Mouse (Mus musculus) ES-Bruce4 (cell line): ENCODE measurements around the gene Best2. TPM values are rescaled to one million over a fixed set of nuclear protein-coding genes. Genes with fewer than 3 reads are reported as not detected.

ENCODE experiments used
- H3K27ac ChIP-seq: 2 replicates; pipeline ENCODE4 v1.5.1; 2012; ENCODE audit warnings: low read length, inconsistent platforms; ENCODE audit not compliant: insufficient read depth
- H3K27me3 ChIP-seq: 2 replicates; pipeline ENCODE4 v1.6.1; 2012; ENCODE audit warnings: mild to moderate bottlenecking, low read length, inconsistent platforms; ENCODE audit not compliant: control insufficient read depth, poor library complexity, insufficient read depth, severe bottlenecking
- H3K36me3 ChIP-seq: 2 replicates; pipeline ENCODE4 v1.6.1; 2012; ENCODE audit warnings: inconsistent platforms, mild to moderate bottlenecking, low read length, moderate library complexity; ENCODE audit not compliant: control insufficient read depth, poor library complexity, insufficient read depth, severe bottlenecking
- H3K4me1 ChIP-seq: one replicate; pipeline ENCODE4 v1.8.1; 2011; ENCODE audit warnings: low read length; ENCODE audit not compliant: control insufficient read depth, insufficient read depth
- H3K4me3 ChIP-seq: 2 replicates; pipeline ENCODE4 v1.5.1; 2011; ENCODE audit warnings: low read depth, mild to moderate bottlenecking, low read length
- H3K9ac ChIP-seq: 2 replicates; pipeline ENCODE4 v1.6.1; 2012; ENCODE audit warnings: low read depth, mild to moderate bottlenecking, inconsistent platforms; ENCODE audit not compliant: poor library complexity, severe bottlenecking
- H3K9me3 ChIP-seq: replicated peaks from 2 replicates; pipeline ENCODE4 v1.6.1; 2012; ENCODE audit warnings: mild to moderate bottlenecking, low read length, inconsistent platforms; ENCODE audit not compliant: control insufficient read depth, poor library complexity, insufficient read depth, severe bottlenecking
- CTCF ChIP-seq: IDR thresholded peaks from one replicate; pipeline ENCODE4 v1.8.1; 2011; ENCODE audit warnings: low read depth, low read length
- EP300 ChIP-seq: IDR thresholded peaks from 2 replicates; pipeline ENCODE4 v1.6.1; 2011; ENCODE audit warnings: low read depth, low read length; ENCODE audit not compliant: insufficient read depth
- POLR2A ChIP-seq: IDR thresholded peaks from one replicate; pipeline ENCODE4 v1.8.1; 2011; ENCODE audit warnings: low read length; ENCODE audit not compliant: insufficient read depth
- polyA plus RNA-seq: library from polyadenylated mRNA; stranded (reverse); fragments of >200 nt; gene quantifications from 2 replicates; pipeline ENCODE4 v1.2.4, GENCODE M21; 2011; ENCODE audit warnings: low read depth; ENCODE audit not compliant: missing spikeins, insufficient read depth, insufficient read length

The Best2 gene
- polyA plus RNA-seq, 1 experiment = 1.2 TPM

- Histone ChIP-seq H3K4me1 (peaks cover 6% of the 10 kb centered on the region), H3K9me3 (no peaks in the 10 kb centered on the region), H3K9ac (no peak overlapping the region), H3K27ac (peak overlapping the region; percentile 57), H3K27me3 (no peaks in the 10 kb centered on the region), H3K36me3 (peaks cover under 1% of the 10 kb centered on the region), H3K4me3 (no peak overlapping the region)
- peak; percentile 90 for TF ChIP-seq EP300
- no peak for TF ChIP-seq CTCF
Observed at GRCm38 (mm10) chr8:84987903-84988302, 26.4 kb downstream of the Best2 start.

- Histone ChIP-seq H3K9ac (no peak overlapping the region), H3K27me3 (no peaks in the 10 kb centered on the region), H3K4me1 (peaks cover 8% of the 10 kb centered on the region), H3K9me3 (no peaks in the 10 kb centered on the region), H3K4me3 (no peak overlapping the region), H3K36me3 (no peaks in the 10 kb centered on the region; the same call in 1 of the 2 replicates), H3K27ac (peak overlapping the region; percentile 57)
- TF ChIP-seq CTCF (no peak), EP300 (no peak), POLR2A (no peak)
Observed at GRCm38 (mm10) chr8:84987388-84987787, 26.9 kb downstream of the Best2 start.

GRCm38 (mm10) chr8:84986379-84986945, 27.9 kb downstream of the Best2 start:
- no peaks in the 10 kb centered on the region for H3K9me3 ChIP-seq
- H3K27me3 ChIP-seq = no peaks in the 10 kb centered on the region
- H3K9ac ChIP-seq = peak overlapping the region; percentile 74
- peak overlapping the region; percentile 73 for H3K4me3 ChIP-seq
- H3K27ac ChIP-seq = peak overlapping the region; percentile 10; the same call in 1 of the 2 replicates
- no peak for TF ChIP-seq POLR2A
- no peak for TF ChIP-seq CTCF
- TF ChIP-seq EP300 = no peak
- peaks cover 8% of the 10 kb centered on the region for H3K4me1 ChIP-seq
- H3K36me3 ChIP-seq = no peaks in the 10 kb centered on the region

- TF ChIP-seq EP300 (peak; percentile 83), POLR2A (no peak), CTCF (no peak)
- H3K27ac ChIP-seq = peak overlapping the region; percentile 79
- peaks cover 10% of the 10 kb centered on the region for H3K4me1 ChIP-seq
- H3K4me3 ChIP-seq = peak overlapping the region; percentile 73
- no peaks in the 10 kb centered on the region for H3K36me3 ChIP-seq
- peak overlapping the region; percentile 74 for H3K9ac ChIP-seq
- no peaks in the 10 kb centered on the region for H3K27me3 ChIP-seq
- H3K9me3 ChIP-seq = no peaks in the 10 kb centered on the region
Observed at GRCm38 (mm10) chr8:84985684-84986378, 28.5 kb downstream of the Best2 start.

GRCm38 (mm10) chr8:84985049-84985683, 29.2 kb downstream of the Best2 start:
- Histone ChIP-seq H3K4me1 (peaks cover 10% of the 10 kb centered on the region), H3K9me3 (no peaks in the 10 kb centered on the region), H3K36me3 (no peaks in the 10 kb centered on the region), H3K4me3 (peak overlapping the region; percentile 73), H3K27ac (peak overlapping the region; percentile 79), H3K27me3 (no peaks in the 10 kb centered on the region), H3K9ac (peak overlapping the region; percentile 74)
- TF ChIP-seq POLR2A = no peak
- no peak for TF ChIP-seq CTCF
- no peak for TF ChIP-seq EP300
